Mouse (Mus musculus): Measurements from ENCODE around the gene Hyal1. TPM values are rescaled to one million over a fixed set of nuclear protein-coding genes. Genes with fewer than 3 reads are reported as not detected.
"Not testable (repeated sequence)": the region's sequence is repeated elsewhere in the genome, so short reads cannot be mapped to it uniquely, and the experiment has no call there.

Hyal1 gene
- polyA plus RNA-seq, 1 experiment = 3.7 TPM

DNA sequence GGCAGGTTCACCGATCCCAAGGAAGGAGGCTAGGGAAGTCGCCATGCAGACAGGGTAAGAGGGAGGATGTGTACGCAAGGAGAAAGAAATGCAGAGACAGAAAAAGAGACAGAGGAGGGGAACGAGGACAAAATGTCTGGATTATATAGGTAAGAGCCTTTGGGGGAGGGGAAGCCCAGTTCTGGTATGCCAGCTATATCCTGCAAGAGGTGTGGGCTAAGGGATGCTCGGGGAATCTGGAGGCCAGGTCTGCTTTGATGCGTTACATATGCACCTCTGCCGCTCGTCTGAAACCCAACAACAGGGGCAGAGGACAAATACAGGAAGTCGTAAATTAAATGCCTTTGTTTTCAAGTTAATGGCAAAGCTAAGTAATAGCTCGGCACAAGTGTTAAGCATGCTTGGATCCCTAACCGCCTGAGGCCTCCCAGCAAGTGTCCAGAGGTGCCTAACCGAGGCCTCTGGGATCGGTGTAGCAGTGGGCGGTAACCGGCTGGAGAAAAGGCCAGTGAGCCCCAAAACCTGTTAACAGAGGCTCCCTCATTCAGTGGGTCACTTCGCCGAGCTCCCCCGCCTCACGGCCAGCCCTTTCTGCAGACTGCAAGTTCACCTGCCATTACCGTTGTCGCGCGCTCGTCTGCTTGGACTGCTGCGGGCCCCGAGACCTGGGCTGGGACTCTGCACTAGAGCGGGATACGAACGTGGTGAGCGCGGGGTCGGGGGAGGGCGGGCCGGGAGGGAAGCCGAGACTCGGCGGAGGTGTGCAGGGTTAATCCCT, 23.0 kb upstream of the Hyal1 start:
- Histone ChIP-seq H3K4me1 (ENCODE audit: control insufficient read depth, insufficient read depth, insufficient read length) (peaks cover 31% of the 10 kb centered on the region), H3K4me3 (ENCODE audit: extremely low read depth, insufficient read depth, insufficient read length) (peak overlapping the region; percentile 70), H3K27me3 (ENCODE audit: control insufficient read depth, insufficient read depth, low read length) (no peaks in the 10 kb centered on the region), H3K36me3 (ENCODE audit: control insufficient read depth, insufficient read depth, low read length) (peaks cover 15% of the 10 kb centered on the region), H3K27ac (ENCODE audit: insufficient read depth, low read length) (peak overlapping the region; percentile 91)
- no peak for TF ChIP-seq POLR2A (IDR thresholded peaks at IDR 0.05; ENCODE audit: low read depth, low read length)
- no peak for TF ChIP-seq CTCF (IDR thresholded peaks at IDR 0.05; ENCODE audit: extremely low read depth, insufficient read depth, insufficient read length, insufficient replicate concordance)
- peak in 1 of 2 experiments; percentile 52 for DNase-seq (ENCODE audit: low read depth in 1 of 2, low spot score in 2 of 2)
- WGBS = 4% methylated on average over 37 of the region's 37 CpGs

GRCm38 (mm10) chr9:107554319-107554825, 22.4 kb upstream of the Hyal1 start:
- TF ChIP-seq POLR2A (IDR thresholded peaks at IDR 0.05; ENCODE audit: low read depth, low read length) (peak; percentile 91), CTCF (IDR thresholded peaks at IDR 0.05; ENCODE audit: extremely low read depth, insufficient read depth, insufficient read length, insufficient replicate concordance) (no peak)
- Histone ChIP-seq H3K4me3 (ENCODE audit: extremely low read depth, insufficient read depth, insufficient read length) (peak overlapping the region; percentile 91), H3K4me1 (ENCODE audit: control insufficient read depth, insufficient read depth, insufficient read length) (peaks cover 31% of the 10 kb centered on the region), H3K27ac (ENCODE audit: insufficient read depth, low read length) (peak overlapping the region; percentile 97), H3K27me3 (ENCODE audit: control insufficient read depth, insufficient read depth, low read length) (no peaks in the 10 kb centered on the region), H3K36me3 (ENCODE audit: control insufficient read depth, insufficient read depth, low read length) (peaks cover 21% of the 10 kb centered on the region)
- peak; percentile 91 to 98 for DNase-seq (ENCODE audit: low read depth in 1 of 2, low spot score in 2 of 2)
- WGBS = under 1% methylated on average over 52 of the region's 53 CpGs

DNA sequence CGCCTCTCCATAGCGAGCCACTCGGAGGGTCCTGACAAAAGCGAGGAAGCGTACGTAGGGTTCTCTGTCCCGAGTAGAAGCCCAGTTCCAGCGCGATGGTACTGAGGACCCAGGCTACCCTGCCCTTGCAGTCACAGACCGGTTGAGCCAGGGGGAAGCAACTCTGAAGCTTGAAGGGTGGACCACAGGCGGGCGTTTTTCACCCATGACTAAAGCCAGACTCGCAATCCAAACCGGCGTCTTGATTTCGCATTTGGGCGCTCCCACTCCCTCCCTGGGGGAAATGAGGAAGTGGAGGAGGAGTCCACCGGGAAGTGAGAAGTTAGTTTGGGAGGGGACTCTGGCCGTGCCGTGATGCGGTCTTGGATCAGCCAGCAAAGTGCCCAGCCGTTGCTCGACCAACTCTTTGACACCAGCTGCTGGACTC, 21.7 kb upstream of the Hyal1 start:
- H3K27me3 ChIP-seq (ENCODE audit: control insufficient read depth, insufficient read depth, low read length) = no peaks in the 10 kb centered on the region
- peak in 1 of 2 experiments; percentile 42 for DNase-seq (ENCODE audit: low read depth in 1 of 2, low spot score in 2 of 2)
- TF ChIP-seq POLR2A (IDR thresholded peaks at IDR 0.05; ENCODE audit: low read depth, low read length) (no peak), CTCF (IDR thresholded peaks at IDR 0.05; ENCODE audit: extremely low read depth, insufficient read depth, insufficient read length, insufficient replicate concordance) (no peak)
- peak overlapping the region; percentile 91 for H3K4me3 ChIP-seq (ENCODE audit: extremely low read depth, insufficient read depth, insufficient read length)
- WGBS = under 1% methylated on average over 23 of the region's 23 CpGs
- H3K36me3 ChIP-seq (ENCODE audit: control insufficient read depth, insufficient read depth, low read length) = peaks cover 24% of the 10 kb centered on the region
- peaks cover 30% of the 10 kb centered on the region for H3K4me1 ChIP-seq (ENCODE audit: control insufficient read depth, insufficient read depth, insufficient read length)
- peak overlapping the region; percentile 97 for H3K27ac ChIP-seq (ENCODE audit: insufficient read depth, low read length)

DNA sequence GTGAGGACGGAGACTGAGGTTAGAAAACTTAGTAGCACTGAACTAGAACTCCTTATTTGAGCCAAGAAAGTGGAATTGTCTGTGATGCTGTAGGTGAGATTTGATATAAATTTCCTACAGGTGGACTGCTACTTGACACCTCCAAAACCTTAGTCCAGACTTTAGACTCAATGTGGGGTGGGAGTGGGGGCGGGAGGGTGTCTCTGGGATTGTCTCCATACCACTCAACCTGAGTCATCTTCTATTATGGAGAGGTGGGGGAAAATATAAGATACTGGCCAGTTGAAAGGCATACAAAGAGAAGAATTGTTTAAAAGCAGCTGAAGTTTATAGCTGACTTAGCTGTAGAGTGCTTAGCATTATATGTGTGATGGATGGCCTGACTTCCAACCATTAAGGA, 21.0 kb upstream of the Hyal1 start:
- Histone ChIP-seq H3K36me3 (ENCODE audit: control insufficient read depth, insufficient read depth, low read length) (peaks cover 26% of the 10 kb centered on the region), H3K4me3 (ENCODE audit: extremely low read depth, insufficient read depth, insufficient read length) (peak overlapping the region; percentile 91), H3K4me1 (ENCODE audit: control insufficient read depth, insufficient read depth, insufficient read length) (peaks cover 24% of the 10 kb centered on the region), H3K27me3 (ENCODE audit: control insufficient read depth, insufficient read depth, low read length) (no peaks in the 10 kb centered on the region), H3K27ac (ENCODE audit: insufficient read depth, low read length) (peak overlapping the region; percentile 97; the same call in 1 of the 2 replicates)
- 55% methylated on average over 2 of the region's 2 CpGs for WGBS
- TF ChIP-seq POLR2A (IDR thresholded peaks at IDR 0.05; ENCODE audit: low read depth, low read length) (no peak), CTCF (IDR thresholded peaks at IDR 0.05; ENCODE audit: extremely low read depth, insufficient read depth, insufficient read length, insufficient replicate concordance) (no peak)
- DNase-seq (ENCODE audit: low read depth in 1 of 2, low spot score in 2 of 2) = no peak

DNA sequence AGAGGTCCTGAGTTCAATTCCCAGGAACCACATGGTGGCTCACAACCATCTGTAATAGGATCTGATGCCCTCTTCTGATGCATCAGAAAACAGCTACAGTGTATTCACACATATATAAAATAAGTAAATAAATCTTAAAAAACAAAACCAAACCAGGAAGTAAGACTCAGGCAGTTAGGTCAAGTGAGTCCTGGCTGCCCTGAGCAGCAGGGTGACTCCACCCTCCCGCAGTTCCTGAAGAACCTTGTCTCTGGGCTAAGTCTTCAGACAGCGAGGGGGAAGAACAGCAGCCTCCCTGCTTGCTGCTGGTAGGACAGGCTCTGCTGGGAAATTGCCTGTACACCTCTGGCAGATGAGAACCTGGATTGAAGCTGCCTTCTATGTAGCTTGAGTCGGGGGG, 20.4 kb upstream of the Hyal1 start:
- no peak for DNase-seq (ENCODE audit: low read depth in 1 of 2, low spot score in 2 of 2)
- WGBS = 27% methylated on average over 3 of the region's 3 CpGs
- TF ChIP-seq CTCF (IDR thresholded peaks at IDR 0.05; ENCODE audit: extremely low read depth, insufficient read depth, insufficient read length, insufficient replicate concordance) (no peak), POLR2A (IDR thresholded peaks at IDR 0.05; ENCODE audit: low read depth, low read length) (no peak)
- Histone ChIP-seq H3K27me3 (ENCODE audit: control insufficient read depth, insufficient read depth, low read length) (no peaks in the 10 kb centered on the region), H3K4me1 (ENCODE audit: control insufficient read depth, insufficient read depth, insufficient read length) (peaks cover 19% of the 10 kb centered on the region), H3K4me3 (ENCODE audit: extremely low read depth, insufficient read depth, insufficient read length) (no peak overlapping the region), H3K27ac (ENCODE audit: insufficient read depth, low read length) (0 out of 2 replicates have a peak overlapping the region, but pooled peaks have one; percentile 3), H3K36me3 (ENCODE audit: control insufficient read depth, insufficient read depth, low read length) (peaks cover 30% of the 10 kb centered on the region)

DNA sequence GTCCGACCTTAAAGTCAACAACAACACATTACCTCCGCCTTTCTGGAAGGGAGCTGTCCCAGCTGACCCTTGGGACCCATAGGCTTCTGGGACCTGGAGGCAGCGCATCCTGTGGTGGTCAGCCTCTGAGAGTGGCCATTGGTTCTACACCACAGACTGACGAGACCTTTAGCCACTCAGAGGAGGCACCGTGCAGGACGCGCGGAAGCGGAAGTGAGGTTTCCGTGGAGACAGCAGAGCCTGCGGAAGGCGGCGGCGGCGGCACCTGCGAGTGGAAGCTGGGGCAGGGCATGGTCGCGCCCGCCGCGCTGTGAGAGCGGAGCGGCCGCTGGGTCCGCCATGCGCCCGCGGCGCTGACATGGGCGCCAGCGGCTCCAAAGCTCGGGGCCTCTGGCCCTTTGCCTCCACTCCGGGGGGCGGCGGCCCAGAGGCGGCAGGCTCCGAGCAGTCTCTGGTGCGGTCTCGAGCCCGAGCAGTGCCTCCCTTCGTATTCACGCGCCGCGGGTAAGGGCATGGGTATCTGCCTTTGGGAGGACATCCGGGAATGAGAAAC, 13.6 kb upstream of the Hyal1 start, which contains the start of gene Tusc2:
TSS of gene Tusc2 (plus strand) at position 227 of the 553 bp plus-strand sequence.
- Histone ChIP-seq H3K36me3 (ENCODE audit: control insufficient read depth, insufficient read depth, low read length) (peaks cover 25% of the 10 kb centered on the region), H3K4me3 (ENCODE audit: extremely low read depth, insufficient read depth, insufficient read length) (peak within 1 kb of the TSS; percentile 72), H3K27me3 (ENCODE audit: control insufficient read depth, insufficient read depth, low read length) (no peaks in the 10 kb centered on the region), H3K4me1 (ENCODE audit: control insufficient read depth, insufficient read depth, insufficient read length) (peaks cover 10% of the 10 kb centered on the region; the same call in 1 of the 2 replicates), H3K27ac (ENCODE audit: insufficient read depth, low read length) (peak within 1 kb of the TSS; percentile 45)
- WGBS = under 1% methylated on average over 42 of the region's 46 CpGs
- peak; percentile 40; the same call in 1 of the 2 replicates for TF ChIP-seq POLR2A (IDR thresholded peaks at IDR 0.05; ENCODE audit: low read depth, low read length)
- TF ChIP-seq CTCF (IDR thresholded peaks at IDR 0.05; ENCODE audit: extremely low read depth, insufficient read depth, insufficient read length, insufficient replicate concordance) = no peak
- peak; percentile 82 to 95 for DNase-seq (ENCODE audit: low read depth in 1 of 2, low spot score in 2 of 2)

DNA sequence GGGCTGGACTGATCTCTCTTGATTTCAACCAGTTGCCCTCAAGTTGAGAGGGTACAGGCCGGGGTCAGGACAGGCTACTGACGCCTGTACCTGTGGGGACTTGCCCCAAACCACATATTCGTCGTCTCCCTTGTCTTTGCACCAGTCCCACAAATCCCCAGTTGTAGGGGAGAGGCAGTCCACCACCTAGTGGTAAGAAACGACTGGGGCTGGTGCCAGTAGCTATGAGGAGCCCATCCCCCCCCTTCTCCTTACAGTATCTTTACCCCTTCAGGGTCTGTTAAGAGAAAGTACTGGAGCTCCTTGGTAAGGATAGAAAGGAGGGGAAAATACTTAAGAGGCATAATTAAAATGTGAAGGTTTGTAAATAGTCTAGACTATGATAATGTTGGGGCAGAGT, 11.2 kb upstream of the Hyal1 start:
- H3K36me3 ChIP-seq (ENCODE audit: control insufficient read depth, insufficient read depth, low read length); H3K27ac ChIP-seq (ENCODE audit: insufficient read depth, low read length); H3K4me3 ChIP-seq (ENCODE audit: extremely low read depth, insufficient read depth, insufficient read length); H3K27me3 ChIP-seq (ENCODE audit: control insufficient read depth, insufficient read depth, low read length); DNase-seq (ENCODE audit: low read depth in 1 of 2, low spot score in 2 of 2): not testable (repeated sequence)
- peaks cover 17% of the 10 kb centered on the region; the same call in 1 of the 2 replicates for H3K4me1 ChIP-seq (ENCODE audit: control insufficient read depth, insufficient read depth, insufficient read length)
- 48% methylated on average over 5 of the region's 5 CpGs for WGBS

All from spleen, adult 2 months (tissue).